Mouse (Mus musculus): ENCODE data around the gene H2-Eb1.

Gene H2-Eb1

DNA sequence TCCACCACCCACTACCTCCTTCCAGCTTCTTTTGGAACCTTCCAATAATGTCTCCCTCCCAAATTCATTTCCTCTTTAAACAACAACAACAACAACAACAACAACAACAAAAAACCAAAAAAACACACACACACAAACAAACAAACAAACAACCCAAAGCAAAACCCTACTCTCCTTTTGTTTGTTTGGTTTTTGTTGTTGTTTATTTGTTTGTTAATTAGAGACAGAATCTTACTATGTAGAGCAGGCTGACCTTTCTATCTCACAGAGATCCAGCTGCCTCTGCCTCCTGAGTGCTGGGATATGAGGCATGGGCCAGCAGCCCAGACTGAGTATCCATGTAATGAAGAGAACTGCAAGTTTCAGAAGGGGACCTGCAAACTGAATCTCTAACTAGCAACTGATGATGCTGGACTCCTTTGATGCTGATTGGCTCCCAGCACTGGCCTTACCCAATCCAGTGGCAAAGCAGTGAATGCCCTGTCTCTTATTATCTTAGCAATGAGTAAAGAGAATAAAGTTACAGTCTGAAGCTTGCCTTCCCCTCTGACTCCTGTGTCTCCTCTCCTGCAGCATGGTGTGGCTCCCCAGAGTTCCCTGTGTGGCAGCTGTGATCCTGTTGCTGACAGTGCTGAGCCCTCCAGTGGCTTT, at the start of gene H2-Eb1:
TSS of gene H2-Eb1 (plus strand) at position 488 of the 651 bp plus-strand sequence.
- in situ Hi-C loops (cut with MboI; ENCODE audit: low sequenced_read_pairs): no loop called here

DNA sequence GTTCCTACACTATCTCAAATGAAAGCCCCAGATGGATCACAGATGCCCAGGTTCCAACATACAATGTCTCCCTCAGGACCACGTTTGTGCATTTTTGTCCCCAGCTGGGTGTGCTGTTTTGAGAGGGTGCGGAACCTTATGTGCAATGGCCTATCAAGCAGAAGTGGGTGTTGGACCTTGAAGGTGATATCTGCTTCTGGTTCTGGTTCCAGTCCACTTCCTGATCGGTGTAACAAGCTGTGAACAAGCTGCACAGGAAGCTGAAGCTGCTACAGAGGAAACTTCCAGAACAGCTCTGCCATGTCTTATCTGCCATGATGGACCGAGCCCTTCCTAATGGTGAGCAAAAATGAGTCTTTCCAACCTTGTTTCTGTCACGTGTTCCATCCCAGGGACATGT, 49.2 kb upstream of the H2-Eb1 start:
- in situ Hi-C loops (cut with MboI; ENCODE audit: low sequenced_read_pairs): no loop called here

GRCm38 (mm10) chr17:34257594-34258375, 47.9 kb upstream of the H2-Eb1 start, which contains the start of gene H2-Ab1:
TSS of gene H2-Ab1 (plus strand) at chr17:34257689.
- in situ Hi-C loops (cut with MboI; ENCODE audit: low sequenced_read_pairs): no loop called here

- in situ Hi-C loops (cut with MboI; ENCODE audit: low sequenced_read_pairs): no loop called here
Observed at GRCm38 (mm10) chr17:34260551-34260950, 45.1 kb upstream of the H2-Eb1 start.

DNA sequence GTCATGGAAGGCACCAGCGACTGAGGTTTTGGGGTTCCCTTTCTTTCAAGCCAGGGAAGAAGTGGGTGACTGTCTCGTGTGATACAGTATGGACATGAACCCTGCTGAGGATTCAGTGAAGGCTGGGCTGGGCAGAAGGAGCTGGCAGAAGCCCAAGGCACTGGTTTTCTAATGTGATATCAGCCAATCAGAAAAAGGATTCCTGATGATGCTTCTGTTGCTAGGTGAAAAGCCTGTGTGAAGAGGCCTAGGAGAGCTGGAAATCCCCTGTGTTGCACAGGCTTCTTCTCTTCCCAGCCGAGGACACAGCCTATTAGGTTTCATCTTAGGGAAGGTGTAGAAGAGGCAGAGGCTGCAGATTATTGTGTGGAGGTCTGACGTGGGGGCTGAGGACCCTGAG, 44.2 kb upstream of the H2-Eb1 start:
- in situ Hi-C loops (cut with MboI; ENCODE audit: low sequenced_read_pairs): no loop called here

GRCm38 (mm10) chr17:34263068-34263467, 42.6 kb upstream of the H2-Eb1 start:
- in situ Hi-C loops (cut with MboI; ENCODE audit: low sequenced_read_pairs): no loop called here

DNA sequence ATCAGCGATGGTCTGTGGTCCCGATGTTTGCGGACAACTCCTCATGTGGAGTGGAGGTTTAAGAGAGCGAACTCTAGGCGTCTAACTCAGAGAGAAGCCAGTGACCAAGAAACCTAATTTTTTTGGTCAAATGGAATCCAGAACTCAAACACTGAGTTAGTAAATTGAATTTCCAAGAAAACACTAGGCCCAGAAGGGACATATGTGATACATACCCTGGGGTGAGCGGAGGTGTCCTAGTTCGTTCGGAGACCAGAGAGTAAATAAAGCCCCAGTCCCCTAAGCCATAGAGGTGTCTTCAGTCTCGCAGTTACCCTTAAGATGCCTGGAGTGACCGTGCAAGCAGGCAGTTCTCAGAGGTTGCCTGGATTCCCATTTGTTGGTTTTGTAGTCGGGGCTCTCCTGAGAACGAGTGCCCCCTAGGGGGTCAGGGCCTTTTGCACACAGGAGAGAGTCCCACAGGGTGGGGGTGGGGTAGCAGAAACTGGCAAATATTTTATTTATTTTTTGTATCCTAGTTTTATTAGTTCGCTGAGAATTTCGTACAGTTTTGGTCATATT, 41.8 kb upstream of the H2-Eb1 start:
- in situ Hi-C loops (cut with MboI; ENCODE audit: low sequenced_read_pairs): no loop called here

DNA sequence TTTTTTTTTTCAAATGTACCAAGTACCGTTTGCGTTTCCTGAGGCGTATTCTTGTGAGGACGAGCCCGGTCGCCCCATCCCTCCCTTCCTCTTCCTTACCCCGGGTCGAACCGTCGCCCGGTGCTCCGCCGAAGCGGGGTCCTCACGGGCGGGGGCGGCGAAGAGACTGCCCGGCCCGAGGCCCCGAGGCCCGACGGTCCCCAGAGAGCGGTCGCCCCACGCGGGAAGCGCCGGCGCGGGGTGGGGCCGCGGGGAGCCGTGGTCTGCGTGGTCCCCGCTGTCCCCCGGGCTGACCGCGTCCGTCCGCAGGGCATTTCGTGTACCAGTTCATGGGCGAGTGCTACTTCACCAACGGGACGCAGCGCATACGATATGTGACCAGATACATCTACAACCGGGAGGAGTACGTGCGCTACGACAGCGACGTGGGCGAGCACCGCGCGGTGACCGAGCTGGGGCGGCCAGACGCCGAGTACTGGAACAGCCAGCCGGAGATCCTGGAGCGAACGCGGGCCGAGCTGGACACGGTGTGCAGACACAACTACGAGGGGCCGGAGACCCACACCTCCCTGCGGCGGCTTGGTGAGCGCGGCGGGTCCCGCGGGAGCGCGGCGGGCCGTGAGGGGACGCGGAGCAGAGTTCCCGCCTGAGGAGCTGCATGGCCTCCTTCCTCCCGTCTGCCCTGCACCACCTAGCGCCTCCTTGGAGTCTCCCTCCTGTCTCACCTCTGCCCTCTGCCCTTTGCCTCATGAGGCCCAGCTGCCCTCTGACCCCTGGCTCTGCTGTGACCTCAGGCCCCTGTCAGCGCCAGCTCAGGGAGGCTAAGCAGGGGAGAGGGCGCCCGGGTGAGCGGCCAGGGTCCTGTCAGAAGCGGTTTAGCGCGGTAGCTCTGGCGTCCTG, 41.0 kb upstream of the H2-Eb1 start:
- in situ Hi-C loops (cut with MboI; ENCODE audit: low sequenced_read_pairs): no loop called here

- in situ Hi-C loops (cut with MboI; ENCODE audit: low sequenced_read_pairs): no loop called here
Observed at GRCm38 (mm10) chr17:34268262-34268661, 37.4 kb upstream of the H2-Eb1 start.

DNA sequence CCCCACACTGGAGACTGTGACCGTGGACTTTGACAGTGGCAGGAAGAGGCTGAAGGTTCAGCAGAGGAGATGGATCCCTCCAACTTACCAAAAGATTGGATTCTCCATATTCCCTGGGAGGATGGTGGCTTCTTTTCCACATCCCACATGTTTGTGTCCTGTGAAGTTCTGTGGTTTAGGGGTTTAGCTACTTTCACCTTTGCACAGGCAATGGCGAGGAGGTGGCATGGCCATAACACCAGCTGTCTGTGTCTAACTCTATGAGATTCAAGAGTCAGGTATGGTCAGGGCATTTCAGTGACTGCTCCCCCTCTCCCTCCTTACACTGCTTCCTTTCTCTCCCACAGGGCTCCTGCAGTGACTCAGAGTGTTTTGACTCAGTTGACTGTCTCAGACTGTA, 36.9 kb upstream of the H2-Eb1 start:
- in situ Hi-C loops (cut with MboI; ENCODE audit: low sequenced_read_pairs): no loop called here

GRCm38 (mm10) chr17:34269817-34270216, 35.9 kb upstream of the H2-Eb1 start:
- in situ Hi-C loops (cut with MboI; ENCODE audit: low sequenced_read_pairs): no loop called here

- in situ Hi-C loops (cut with MboI; ENCODE audit: low sequenced_read_pairs): no loop called here
Observed at GRCm38 (mm10) chr17:34270230-34270629, 35.4 kb upstream of the H2-Eb1 start.

- in situ Hi-C loops (cut with MboI; ENCODE audit: low sequenced_read_pairs): no loop called here
Observed at GRCm38 (mm10) chr17:34270940-34271339, 34.7 kb upstream of the H2-Eb1 start.

- in situ Hi-C loops (cut with MboI; ENCODE audit: low sequenced_read_pairs): no loop called here
Observed at GRCm38 (mm10) chr17:34272102-34272501, 33.6 kb upstream of the H2-Eb1 start.

DNA sequence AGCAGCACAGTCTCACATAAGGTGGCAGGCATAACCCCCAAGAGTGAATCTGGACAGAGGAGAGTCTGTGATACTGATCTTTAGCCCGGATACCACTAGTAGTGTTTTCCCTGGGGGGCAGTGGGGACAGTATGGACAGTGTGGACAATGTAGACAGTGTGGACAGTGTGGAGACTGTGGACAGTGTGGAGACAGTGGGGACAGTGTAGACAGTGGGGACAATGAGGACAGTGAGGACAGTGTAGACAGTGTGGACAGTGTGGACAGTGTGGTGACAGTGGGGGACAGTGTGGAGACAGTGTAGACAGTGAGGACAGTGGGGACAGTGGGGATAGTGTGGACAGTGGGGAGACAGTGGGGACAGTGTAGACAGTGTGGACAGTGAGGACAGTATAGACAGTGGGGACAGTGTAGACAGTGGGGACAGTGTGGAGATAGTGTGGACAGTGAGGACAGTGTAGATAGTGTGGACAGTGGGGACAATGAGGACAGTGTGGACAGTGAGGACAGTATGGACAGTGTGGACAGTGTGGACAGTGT, 25.1 kb upstream of the H2-Eb1 start:
- in situ Hi-C loops (cut with MboI; ENCODE audit: low sequenced_read_pairs): no loop called here

DNA sequence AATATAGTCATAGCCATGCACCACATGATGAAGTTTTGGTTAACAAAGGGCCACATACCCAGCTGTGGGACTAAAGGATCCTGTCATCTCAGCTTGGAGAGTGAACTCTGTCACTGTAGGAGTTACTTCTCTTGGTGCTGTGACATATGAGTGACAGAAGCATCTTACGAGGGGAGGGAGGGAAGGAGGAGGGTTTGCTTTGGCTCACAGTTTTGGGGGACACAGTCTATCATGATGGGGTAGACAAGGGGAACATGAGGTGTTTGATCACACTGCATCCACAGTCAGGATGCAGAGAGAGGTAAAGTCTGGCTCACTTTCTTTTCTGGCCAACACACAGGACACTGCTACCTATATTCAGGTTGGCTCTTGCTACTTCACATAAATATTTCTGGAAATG, 23.8 kb upstream of the H2-Eb1 start:
- in situ Hi-C loops (cut with MboI; ENCODE audit: low sequenced_read_pairs): no loop called here

- in situ Hi-C loops (cut with MboI; ENCODE audit: low sequenced_read_pairs): no loop called here
Observed at GRCm38 (mm10) chr17:34285371-34285770, 20.3 kb upstream of the H2-Eb1 start.

GRCm38 (mm10) chr17:34285848-34286247, 19.8 kb upstream of the H2-Eb1 start:
- in situ Hi-C loops (cut with MboI; ENCODE audit: low sequenced_read_pairs): no loop called here

DNA sequence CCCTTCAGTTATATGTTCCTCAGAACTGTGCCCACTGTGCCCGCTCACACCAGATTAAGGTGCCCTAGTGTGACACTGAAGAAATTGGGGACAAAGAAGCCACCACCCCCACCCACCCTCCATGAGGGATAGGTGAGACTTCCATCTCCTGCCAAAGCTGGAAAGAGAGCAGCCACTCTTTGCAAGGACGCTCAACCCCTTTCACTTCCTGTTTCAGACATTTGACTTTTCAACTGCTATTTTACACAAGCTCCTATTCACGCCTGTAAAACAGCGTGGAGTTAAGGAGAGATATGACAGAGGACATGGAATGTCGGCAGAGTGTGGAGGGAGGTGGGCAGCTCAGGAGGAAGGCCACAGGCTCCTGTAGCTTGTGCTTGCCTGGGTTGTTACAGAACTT, 19.2 kb upstream of the H2-Eb1 start:
- in situ Hi-C loops (cut with MboI; ENCODE audit: low sequenced_read_pairs): no loop called here

DNA sequence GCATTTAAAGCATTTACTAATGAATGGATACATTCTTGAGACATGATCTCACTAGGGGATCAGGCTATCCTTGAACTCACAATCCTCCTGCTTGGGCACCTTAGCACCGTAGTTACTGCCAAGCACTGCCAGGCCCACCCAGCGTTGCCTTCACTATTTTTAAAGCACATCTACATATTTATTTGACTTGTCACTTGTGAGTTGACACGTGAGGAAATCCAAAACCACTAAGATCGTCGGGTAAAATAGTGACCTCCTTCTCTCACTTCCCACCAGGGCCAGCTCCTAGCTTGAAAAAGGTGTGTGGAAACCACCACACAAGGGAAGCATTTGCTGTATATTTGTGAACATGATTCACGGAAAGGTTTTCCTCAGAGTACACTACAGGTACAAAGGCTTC, 18.7 kb upstream of the H2-Eb1 start:
- in situ Hi-C loops (cut with MboI; ENCODE audit: low sequenced_read_pairs): no loop called here

GRCm38 (mm10) chr17:34287648-34288047, 18.0 kb upstream of the H2-Eb1 start, which contains the start of gene H2-Aa:
TSS of gene H2-Aa (minus strand) at chr17:34287823.
- in situ Hi-C loops (cut with MboI; ENCODE audit: low sequenced_read_pairs): no loop called here
